Mouse (Mus musculus) CH12F3 (cell line): ENCODE data around the gene Acsl1.

ENCODE experiments used
- in situ Hi-C: fragments of 300-500 bp; cut with MboI; formaldehyde crosslinking; loops from 2 replicates; pipeline ENCODE4 v1.14.3; 2020; ENCODE audit warnings: low sequenced_read_pairs

Acsl1 gene

DNA sequence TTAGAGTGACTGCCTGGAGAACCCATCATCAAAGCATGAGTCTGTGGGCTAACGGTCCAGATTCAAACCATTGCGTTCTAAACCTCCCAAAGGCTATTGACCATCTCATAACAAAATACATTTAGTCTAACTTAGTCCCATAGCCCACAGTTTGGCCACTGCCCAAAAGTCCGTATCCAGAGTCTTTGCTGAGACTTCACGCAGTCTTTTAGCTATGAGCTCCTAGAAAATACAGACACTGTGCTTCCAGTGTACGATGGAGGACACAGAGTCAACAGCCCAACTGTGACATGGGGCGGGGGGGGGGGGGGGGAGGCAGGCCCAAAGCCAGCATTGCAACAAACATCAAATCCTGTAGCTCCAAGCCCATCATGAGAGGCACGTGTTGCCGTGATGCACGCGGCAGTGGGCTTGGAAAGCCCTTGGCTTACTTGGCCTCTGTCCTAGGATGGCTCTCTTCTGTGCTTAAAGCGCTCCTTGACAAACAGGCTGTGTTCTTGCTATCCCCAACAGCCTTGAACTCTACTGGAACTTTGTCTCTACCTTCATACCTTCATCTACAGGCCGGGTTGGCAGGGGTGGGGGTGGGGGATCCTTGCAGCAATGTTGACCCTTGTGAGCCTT is 32.3 kb downstream of the Acsl1 start:
- in situ Hi-C loops: no loop called here

DNA sequence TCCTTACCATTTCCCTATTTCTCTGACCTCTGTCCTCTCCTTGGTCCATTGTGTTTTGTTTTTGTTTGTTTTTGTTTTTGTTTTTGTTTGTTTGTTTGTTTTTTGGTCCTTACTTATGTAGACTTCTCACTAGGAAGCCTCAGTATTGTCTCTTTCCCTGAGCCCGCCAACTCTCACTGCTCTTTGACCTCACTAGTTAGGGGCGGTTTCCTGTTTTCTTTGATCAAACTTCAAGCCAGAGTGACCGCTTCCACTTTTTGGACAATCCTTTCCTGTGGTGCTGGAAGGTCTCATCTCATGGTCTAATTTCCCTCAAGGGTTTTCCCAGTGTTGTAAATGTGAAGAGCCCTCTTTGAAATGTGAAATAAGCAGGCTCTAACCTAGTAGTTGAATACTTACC is 33.4 kb downstream of the Acsl1 start:
- in situ Hi-C loops: no loop called here

DNA sequence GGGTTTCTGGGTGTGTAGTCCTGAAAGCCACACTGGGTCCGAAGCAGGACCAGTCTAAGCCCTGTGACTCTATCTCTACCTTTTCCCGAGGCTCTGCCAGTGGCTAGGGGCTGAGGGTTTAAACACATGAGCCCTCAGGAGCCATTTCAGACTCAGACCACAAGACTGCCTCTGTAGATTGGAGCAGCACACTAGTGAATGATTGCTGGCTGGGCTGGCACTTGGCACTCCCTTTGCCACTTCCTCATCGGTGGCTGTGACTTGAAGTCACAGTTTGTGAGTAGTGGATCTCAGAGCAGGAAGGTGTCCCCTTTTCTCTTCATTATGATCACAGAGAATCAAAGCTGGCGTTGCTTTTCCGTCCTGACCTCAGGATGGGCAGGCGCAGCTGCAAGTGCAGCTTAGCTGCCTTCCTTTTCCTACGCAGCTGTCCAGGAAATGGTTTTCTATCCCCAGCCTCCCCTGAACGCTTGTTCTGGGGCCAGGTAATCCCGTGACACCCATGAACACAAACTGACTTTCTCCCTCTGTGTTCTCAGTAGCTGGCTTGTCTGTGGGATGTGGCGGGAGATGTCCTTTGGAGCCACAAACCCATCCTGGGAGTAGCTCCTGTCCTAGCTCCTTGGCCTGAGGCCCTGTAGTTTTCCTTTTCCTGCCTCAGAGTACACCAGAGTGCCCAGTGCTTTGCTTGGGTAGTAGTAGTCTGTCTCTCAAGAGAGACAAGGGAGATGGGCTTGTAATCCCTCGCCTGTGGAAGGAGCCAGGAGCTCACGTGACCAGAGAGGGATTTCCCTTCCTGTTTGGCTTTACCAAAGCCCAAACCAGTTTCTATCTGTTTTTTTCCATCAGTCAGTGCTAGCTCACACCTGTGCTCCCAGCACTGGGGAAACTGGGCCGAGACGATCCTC is 37.9 kb downstream of the Acsl1 start:
- in situ Hi-C loops: no loop called here

DNA sequence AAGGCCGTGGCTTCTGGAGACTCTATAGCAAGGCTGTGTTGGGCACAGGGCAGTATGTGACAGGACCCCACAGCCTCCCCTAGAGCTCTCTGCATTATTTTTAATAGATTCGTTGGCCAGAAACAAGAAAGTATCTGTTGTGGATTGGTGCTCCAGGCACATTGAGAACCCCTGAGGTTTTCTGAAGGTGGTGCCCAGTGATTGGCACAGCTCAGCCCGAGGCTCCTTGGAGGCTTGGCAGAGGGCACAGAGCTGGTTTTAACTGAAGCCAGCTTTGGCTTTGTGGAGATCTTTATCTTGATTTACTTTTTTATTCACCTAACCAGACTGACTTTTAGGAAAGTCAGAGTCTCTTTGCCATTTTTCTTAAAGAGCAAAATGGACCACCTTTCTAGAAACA is 38.6 kb downstream of the Acsl1 start:
- in situ Hi-C loops: no loop called here

DNA sequence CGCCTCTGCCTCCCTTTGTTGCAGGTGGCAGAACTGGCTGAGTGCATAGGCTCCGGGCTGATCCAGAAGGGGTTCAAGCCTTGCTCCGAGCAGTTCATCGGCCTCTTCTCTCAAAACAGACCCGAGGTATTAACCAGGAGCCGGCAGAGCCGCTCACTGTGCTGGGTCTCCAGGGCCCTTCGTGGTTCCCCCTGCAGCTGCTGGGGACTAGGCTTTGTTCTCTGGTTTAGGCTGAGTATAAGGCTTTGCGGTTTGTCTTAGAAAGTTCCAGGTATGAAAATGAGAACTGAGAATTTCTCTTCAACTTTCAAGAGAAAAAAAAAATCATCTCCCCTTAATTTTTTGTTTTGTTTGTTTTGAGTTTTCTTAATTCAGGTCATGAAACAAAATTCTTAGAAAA is 40.5 kb downstream of the Acsl1 start:
- in situ Hi-C loops: no loop called here

DNA sequence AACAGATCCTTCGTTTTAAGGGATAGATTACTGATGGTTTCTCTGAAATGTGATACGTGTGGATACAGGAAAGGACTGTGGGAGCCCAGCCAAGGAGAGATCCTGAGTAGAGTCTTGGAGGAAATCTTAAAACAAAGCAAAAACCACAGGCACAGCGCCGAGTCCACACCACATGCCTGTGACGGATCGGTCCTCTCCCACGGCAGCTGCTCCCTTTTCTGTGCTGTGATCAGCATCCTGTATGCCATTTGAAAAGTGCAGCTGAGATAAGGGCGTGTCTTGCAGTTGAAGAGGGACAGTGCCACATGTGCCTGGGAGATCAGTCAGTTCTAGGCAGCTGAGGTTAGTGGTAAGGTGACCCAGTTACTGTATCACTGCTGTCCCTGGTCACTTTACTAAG is 41.7 kb downstream of the Acsl1 start:
- in situ Hi-C loops: no loop called here

DNA sequence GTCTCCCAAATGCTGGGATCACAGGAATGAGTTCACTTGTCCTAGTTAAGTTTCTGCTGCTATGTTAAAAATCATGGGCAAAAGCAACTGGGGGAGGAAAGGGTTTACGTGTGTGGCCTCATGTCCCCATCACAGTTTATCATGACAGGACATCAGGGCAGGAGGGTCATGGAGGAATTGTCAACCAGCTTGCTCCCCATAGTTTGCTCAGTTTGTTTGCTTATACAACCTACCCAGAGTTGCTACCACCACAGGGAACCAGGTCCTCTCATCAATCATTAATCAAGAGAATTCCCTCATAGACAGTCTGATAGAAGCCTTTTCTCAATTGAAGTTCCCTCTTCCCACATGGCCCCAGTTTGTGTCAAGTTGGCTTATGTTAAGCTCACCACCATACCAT is 43.2 kb downstream of the Acsl1 start:
- in situ Hi-C loops: no loop called here

DNA sequence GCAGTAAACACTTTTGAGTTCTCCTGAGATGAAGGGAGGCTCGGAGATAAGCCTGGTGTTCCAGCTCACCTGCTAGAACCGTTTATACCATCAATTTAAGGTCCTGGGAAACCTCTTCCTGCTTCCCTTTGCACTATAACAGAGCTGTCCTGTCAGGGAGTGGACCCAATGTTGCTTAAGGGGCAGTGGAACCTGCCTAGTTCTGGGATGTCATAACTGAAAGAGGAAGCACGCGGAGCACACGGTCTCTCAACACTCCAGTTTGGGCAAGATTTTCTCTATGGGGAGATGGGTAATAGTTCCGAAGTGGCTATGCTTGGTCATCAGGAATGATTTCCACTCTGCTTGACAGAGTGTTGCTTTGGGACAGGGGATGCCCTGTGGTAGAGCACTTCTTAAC is 49.8 kb downstream of the Acsl1 start:
- in situ Hi-C loops: no loop called here

DNA sequence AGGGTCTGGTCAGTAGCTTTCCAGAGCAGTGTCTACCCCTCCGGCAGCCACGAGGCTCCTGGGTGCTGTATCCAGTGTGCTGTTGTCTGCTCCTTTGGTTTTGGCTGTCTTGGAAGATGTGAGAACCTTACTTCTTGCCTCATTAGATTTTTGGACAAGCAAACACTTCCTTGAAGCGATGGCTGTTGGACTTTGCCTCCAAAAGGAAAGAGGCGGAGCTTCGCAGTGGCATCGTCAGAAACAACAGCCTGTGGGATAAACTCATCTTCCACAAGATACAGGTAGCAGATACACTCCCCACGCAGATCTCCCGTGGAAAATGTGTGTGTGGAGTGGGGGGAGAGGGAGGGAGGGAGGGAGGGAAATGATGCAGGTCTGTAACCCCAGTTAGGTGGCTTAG is 55.3 kb downstream of the Acsl1 start:
- in situ Hi-C loops: no loop called here

DNA sequence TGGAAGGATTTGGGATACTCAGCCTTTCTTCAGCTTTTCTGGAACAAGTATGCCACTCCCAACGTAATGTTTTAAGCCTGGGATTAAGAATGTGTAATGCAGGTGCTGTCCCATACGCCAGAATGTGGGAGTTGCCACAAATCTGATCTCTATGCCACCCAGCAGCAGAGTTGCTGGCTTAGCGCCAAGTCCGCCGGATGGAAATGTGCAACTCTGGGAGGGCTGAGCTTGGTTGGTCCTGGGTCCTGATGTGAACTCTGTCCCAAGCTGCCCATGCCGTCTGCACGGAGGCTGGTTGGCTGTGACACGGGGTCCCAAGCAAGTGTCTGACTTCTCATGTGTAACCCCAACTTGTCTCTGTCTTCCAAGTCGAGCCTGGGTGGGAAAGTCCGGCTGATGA is 56.0 kb downstream of the Acsl1 start:
- in situ Hi-C loops: no loop called here

DNA sequence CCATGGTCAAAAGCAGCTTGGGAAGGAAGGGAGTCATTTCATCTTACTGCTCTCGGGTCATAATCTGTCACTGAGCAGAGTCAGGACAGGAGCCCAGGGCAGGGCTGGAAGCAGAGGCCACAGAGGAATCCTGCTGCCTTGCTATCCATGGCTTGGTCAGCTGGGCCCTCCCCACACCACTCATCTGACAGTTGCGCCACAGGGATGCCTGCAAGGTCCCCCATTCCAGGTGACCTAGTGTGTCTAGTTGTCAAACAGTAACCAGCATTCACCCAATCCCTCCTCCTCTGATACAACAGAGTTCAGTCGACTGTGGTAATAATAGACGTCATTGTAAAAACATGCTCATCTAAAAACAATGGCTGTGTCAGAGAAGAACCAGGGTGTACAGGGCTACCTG is 58.7 kb downstream of the Acsl1 start:
- in situ Hi-C loops: no loop called here

DNA sequence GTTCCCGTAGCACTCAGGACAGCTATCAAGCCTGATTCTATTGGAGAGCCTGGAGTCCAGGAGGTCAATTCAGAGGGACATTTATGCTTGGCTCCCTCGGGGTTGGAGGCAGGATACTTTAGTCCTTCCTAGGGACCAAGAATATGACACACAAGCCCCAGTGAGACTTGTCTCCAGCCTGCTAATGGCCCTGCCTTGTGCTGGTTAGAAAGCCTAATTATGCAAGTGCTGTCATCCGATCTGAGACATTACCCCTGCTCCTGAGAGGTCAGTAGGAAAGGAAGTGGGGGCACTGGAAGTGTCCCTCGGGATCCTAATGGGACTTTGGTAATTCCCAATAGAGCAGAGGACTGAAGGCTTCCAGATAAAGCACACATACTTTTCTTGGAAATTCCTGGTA is 59.7 kb downstream of the Acsl1 start:
- in situ Hi-C loops: no loop called here

DNA sequence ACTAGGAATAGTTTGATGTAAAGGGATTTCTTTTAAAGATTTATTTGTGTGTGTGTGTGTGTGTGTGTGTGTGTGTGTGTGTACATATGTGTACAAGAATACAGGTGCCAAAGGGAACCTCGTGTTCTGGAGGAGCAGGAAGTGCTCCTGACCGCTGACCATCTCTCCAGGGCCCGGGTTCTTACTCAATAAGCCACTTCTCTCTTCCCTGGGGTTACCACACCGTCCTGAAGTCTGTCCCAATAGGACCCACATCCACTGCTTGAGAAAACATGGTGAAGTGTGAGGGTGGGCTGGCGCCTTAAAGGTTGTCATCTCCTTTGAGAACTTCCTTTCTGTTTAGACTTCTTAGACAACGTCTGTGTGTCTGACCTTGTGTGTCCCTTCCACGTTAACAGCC is 63.1 kb downstream of the Acsl1 start:
- in situ Hi-C loops: no loop called here

DNA sequence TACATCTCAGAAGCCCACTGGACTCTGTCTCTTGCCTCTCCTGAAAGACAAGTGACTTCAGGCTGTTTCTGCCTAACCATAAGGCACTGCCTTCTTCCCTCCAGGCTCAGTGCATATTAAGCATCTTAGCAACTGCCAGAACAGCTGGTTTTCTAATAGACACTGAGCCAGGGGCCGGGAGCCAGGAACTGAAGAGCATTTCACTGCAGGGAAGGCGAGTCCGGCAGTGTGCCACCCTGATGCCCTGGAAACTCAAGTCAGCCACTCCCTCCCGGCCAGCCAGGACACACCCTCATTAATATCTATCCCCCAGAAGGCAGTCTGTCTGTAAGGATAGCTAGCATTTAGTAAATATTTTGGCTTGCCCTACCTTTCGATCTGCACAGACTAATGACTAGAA is 68.9 kb downstream of the Acsl1 start:
- in situ Hi-C loops: loop anchor here (10.0 kb wide), 1 partner anchor 225 kb away; no protein-coding TSS in a partner anchor

DNA sequence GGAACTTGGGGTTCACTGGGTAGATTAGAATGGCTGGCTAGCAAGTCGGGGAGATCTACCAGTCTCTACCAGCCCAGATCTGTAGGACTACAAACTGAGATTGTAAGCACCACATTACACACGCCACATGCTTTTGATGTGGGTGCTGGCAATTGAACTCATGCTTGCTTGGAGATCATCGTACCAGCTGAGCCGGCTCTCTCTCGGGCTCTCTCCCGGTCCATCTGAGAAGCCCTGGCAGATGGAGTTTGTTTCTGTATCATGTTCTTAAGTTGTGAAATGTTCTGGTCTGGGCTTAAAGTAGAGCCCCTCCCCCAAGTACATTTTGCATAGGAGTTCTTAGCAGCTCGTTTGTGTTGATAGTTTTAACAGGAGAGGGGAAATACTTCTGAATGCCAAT is 72.4 kb downstream of the Acsl1 start:
- in situ Hi-C loops: loop anchor here (10.0 kb wide), 1 partner anchor 228 kb away; no protein-coding TSS in a partner anchor

DNA sequence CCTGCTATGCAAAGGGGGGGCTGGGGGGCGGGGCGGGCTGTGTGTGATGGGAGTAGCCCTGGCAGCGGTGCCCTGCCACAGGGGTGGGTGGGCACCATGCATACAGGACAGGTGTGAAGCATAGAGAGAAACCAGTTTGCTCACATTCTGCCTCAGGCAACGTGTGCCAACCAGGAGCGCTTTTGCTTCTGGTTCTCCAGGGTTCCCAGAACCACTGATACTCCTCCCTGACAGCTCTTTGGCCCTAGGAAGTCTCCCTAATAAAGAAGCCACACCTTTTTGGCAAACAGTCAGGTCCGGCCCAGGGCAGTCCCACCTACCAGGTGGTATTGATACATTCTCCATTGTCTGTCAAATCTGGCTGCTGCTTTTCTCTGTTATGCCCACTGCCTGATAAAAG is 72.8 kb downstream of the Acsl1 start:
- in situ Hi-C loops: loop anchor here (10.0 kb wide), 1 partner anchor 229 kb away; no protein-coding TSS in a partner anchor

DNA sequence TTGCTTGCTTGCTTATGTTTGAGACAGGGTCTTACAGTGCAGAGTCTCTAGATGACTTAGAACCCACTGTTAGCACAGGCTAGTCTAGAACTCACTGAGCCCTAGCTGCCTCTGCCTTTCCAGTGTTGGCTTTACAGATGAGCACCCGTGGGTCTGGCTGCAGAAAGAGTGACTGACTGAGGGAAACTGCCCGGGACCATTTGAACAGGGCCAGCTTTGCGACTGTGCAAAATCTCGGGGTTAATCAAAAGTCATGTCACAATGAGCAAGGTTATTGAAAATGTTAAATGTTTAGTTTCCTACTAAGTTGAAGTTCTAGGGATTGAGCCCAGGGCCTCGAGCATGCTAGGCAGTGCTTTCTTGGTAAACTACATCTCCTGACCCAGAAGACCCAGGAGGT is 75.0 kb downstream of the Acsl1 start:
- in situ Hi-C loops: loop anchor here (10.0 kb wide), 1 partner anchor 231 kb away; no protein-coding TSS in a partner anchor

DNA sequence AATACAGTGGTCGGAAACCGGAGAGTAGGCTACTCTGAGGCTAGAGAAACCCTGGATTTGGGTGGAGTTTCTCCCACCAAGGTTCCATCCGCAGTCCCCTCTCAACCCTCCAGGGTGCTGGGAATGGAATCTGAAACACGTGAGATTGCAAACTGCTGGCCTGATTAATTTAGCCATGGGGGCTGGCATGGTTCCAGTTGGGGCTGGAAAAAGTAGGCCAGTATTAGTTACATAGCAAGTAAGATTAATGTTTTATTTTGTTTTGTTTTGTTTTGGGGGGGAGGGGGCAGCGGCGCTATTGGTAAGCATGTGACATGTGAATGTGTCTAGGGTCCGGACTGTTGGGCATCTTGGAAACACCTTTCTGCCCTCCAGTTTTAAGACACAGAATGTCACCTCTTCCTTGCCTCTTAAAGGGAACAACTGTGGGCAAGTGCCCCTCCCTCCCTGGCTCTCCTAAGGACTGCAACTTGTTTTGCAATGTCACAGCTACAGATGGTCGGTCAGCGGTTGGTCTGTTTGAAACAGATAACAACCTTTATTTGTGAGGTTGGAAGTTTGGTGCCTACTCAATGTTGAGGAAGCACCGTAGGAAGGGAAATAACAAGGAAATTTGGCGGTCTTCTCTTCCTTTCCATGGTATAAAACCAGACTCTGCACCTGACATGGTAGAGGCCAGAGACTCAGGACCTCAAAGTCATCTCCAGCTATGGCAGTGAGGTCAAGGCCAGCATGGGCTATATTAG is 75.8 kb downstream of the Acsl1 start:
- in situ Hi-C loops: loop anchor here (10.0 kb wide), 1 partner anchor 232 kb away; no protein-coding TSS in a partner anchor

DNA sequence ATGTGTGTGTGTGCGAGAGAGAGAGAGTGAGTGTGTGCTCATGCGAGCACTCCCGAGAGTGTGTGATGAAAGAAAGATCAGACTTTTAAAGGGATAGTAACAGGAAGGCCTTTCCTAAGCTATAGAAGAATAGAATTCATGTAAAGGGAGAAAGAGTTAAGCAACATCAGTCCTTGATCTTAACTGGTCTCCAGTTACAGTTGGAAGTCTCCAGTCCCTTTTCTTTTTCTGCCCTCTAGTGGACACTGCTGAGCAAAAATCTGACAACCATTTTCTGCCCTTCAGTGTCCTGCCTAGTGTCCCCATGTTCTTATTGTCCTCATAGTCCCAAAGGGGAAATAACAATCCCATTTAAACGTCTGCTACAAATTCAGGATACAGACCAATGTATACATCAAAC is 76.4 kb downstream of the Acsl1 start:
- in situ Hi-C loops: loop anchor here (10.0 kb wide), 1 partner anchor 232 kb away; no protein-coding TSS in a partner anchor

DNA sequence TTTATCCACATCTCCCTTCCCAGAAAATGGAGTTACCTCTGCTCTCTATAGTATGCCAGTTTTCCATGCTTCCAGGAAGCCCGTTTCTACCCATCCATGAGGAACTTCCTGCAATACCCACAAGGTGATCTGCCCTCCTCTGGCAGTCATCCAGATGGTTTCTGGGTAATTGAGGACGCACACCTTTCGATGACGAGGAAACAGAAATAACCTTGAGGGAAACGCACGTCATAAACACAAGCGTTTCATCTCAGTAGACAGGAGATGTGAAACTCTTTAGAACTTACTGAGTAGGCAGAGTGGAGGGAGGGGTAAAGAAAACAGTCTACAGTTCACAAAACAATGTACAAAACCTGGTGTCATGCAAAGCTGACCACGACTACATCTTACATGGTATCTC is 79.2 kb downstream of the Acsl1 start:
- in situ Hi-C loops: no loop called here

DNA sequence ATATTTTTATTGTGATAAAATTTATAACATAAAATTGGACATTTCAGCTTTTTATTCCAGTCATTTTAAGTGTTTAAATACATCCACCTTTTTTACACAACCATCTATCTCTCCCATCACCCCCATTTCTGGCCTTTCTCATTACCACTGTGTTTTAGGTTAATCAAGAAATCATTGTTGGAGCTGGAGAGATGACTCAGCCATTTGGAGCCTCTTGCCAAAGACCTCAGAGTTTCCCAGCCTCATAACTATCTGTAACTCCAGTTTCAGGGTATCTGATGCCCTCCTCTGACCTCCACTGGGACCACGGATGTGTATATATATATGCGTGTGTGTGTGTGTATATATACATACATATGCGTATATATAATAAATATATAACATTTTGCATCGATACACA is 80.2 kb downstream of the Acsl1 start:
- in situ Hi-C loops: no loop called here
